Mouse (Mus musculus) heart, postnatal 0 days (tissue): ENCODE measurements around the gene Baiap2. TPM values are rescaled to one million over a fixed set of nuclear protein-coding genes. Genes with fewer than 3 reads are reported as not detected.

Source experiments
- ATAC-seq: fragments of 200-750 bp; cut with Nextera tagmentation; 2 replicates; pipeline ENCODE4 v1.8.0; 2017; ENCODE audit warnings: low read depth, moderate number of reproducible peaks, moderate library complexity; ENCODE audit not compliant: insufficient read depth
- DNase-seq: peaks from one replicate; pipeline ENCODE4 v3.0.0-alpha.2; 2016; ENCODE audit warnings: low spot score
- H3K27ac ChIP-seq: fragments of 300-500 bp; sonication (generic); 2 replicates; pipeline ENCODE4 v1.5.1; 2014; ENCODE audit warnings: low read depth, mild to moderate bottlenecking
- H3K27me3 ChIP-seq: fragments of 300-500 bp; sonication (generic); 2 replicates; pipeline ENCODE4 v1.6.1; 2014; ENCODE audit warnings: low read length, mixed read lengths; ENCODE audit not compliant: control insufficient read depth, insufficient read depth
- H3K36me3 ChIP-seq: fragments of 300-500 bp; sonication (generic); replicated peaks from 2 replicates; pipeline ENCODE4 v1.6.1; 2014; ENCODE audit warnings: low read length, mixed read lengths; ENCODE audit not compliant: control insufficient read depth, insufficient read depth
- H3K4me1 ChIP-seq: fragments of 300-500 bp; sonication (generic); 2 replicates; pipeline ENCODE4 v1.6.1; 2014; ENCODE audit warnings: antibody characterized with exemption; ENCODE audit not compliant: control insufficient read depth, insufficient read depth
- H3K4me2 ChIP-seq: fragments of 300-500 bp; sonication (generic); 2 replicates; pipeline ENCODE4 v1.6.1; 2014; ENCODE audit warnings: low read depth, mild to moderate bottlenecking, low read length, moderate library complexity
- H3K4me3 ChIP-seq: fragments of 300-500 bp; sonication (generic); 2 replicates; pipeline ENCODE4 v1.5.1; 2014; ENCODE audit warnings: low read depth, low read length
- H3K9ac ChIP-seq: fragments of 300-500 bp; sonication (generic); replicated peaks from 2 replicates; pipeline ENCODE4 v1.6.1; 2014; ENCODE audit warnings: low read depth, low read length, mixed read lengths
- H3K9me3 ChIP-seq: fragments of 300-500 bp; sonication (generic); replicated peaks from 2 replicates; pipeline ENCODE4 v1.6.1; 2016; ENCODE audit warnings: low read length; ENCODE audit not compliant: control insufficient read depth
- CTCF ChIP-seq: IDR thresholded peaks from 2 replicates; pipeline ENCODE4 v1.5.1; 2016; ENCODE audit warnings: antibody characterized with exemption, control low read depth, low read depth
- EP300 ChIP-seq: IDR thresholded peaks from 2 replicates; pipeline ENCODE4 v1.6.1; 2016; ENCODE audit warnings: antibody characterized with exemption, low read depth
- WGBS: fragments of 180-500 bp; shearing (Covaris S2); extraction: QIAGEN DNeasy Blood & Tissue Kit; methylation state at CpG from one replicate; pipeline ENCODE4 v1.1.7; 2014; 5-methylcytosine and 5-hydroxymethylcytosine counted together
- polyA plus RNA-seq: library from polyadenylated mRNA; unstranded; fragments of >200 nt; fragmentation: Nextera tagmentation; extraction: Ambion mirVana; gene quantifications from 2 replicates; pipeline ENCODE4 v1.2.1, GENCODE M21; 2015
- total RNA-seq: library from RNA; depleted of rRNA; stranded (reverse); fragments of >200 nt; gene quantifications from 2 replicates; pipeline ENCODE4 v1.2.3, GENCODE M21; 2014; ENCODE audit warnings: low replicate concordance

Baiap2 gene
- total and polyA plus RNA-seq, 2 experiments from 2014 or later = 8.2 to 22.0 TPM

DNA sequence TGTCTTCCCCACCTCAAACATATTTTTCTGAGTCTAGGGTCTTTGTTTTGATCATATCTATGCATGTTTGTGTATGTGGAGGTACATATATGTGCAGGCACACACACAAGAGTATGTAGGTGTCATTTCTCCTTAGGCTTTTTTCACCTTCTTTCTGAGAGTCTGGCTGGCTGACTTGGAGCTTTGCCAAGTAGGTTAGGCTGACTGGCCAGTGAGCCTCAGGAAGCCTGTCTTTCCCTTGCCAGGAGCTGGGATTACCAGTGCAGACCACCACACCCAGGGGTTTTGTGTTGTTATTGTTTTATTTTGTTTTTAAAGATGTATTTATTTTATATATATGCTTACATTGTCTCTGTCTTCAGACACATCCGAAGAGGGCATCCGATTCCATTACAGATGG lies 40.6 kb downstream of the Baiap2 start:
- H3K4me2 ChIP-seq = no peak overlapping the region
- H3K9me3 ChIP-seq = no peaks in the 10 kb centered on the region
- no peaks in the 10 kb centered on the region for H3K27me3 ChIP-seq
- no peak overlapping the region for H3K9ac ChIP-seq
- peaks cover 18% of the 10 kb centered on the region for H3K36me3 ChIP-seq
- WGBS = 77% methylated on average over 2 of the region's 2 CpGs
- DNase-seq (no peak), ATAC-seq (no peak)
- no peak overlapping the region for H3K4me3 ChIP-seq
- 0 out of 2 replicates have a peak, but pooled peaks cover 4% of the 10 kb centered on the region for H3K4me1 ChIP-seq
- no peak overlapping the region for H3K27ac ChIP-seq
- TF ChIP-seq CTCF = no peak
- TF ChIP-seq EP300 = no peak

GRCm38 (mm10) chr11:119986751-119987425 lies 44.3 kb downstream of the Baiap2 start:
- Histone ChIP-seq H3K4me1 (0 out of 2 replicates have a peak, but pooled peaks cover 22% of the 10 kb centered on the region), H3K9me3 (no peaks in the 10 kb centered on the region), H3K4me3 (no peak overlapping the region), H3K27ac (no peak overlapping the region), H3K27me3 (no peaks in the 10 kb centered on the region), H3K9ac (no peak overlapping the region), H3K4me2 (no peak overlapping the region), H3K36me3 (peaks cover 17% of the 10 kb centered on the region)
- ATAC-seq (no peak), DNase-seq (no peak)
- WGBS = 82% methylated on average over 9 of the region's 9 CpGs
- TF ChIP-seq EP300 (no peak), CTCF (no peak)

GRCm38 (mm10) chr11:119987876-119988275 lies 45.3 kb downstream of the Baiap2 start:
- Histone ChIP-seq H3K4me2 (no peak overlapping the region), H3K36me3 (peaks cover 7% of the 10 kb centered on the region; the same call in 1 of the 2 replicates), H3K27ac (no peak overlapping the region), H3K4me3 (no peak overlapping the region), H3K27me3 (no peaks in the 10 kb centered on the region), H3K9me3 (no peaks in the 10 kb centered on the region), H3K4me1 (0 out of 2 replicates have a peak, but pooled peaks cover 22% of the 10 kb centered on the region), H3K9ac (no peak overlapping the region)
- TF ChIP-seq CTCF (no peak), EP300 (no peak)
- 85% methylated on average over 7 of the region's 7 CpGs for WGBS
- ATAC-seq = no peak
- DNase-seq = no peak

DNA sequence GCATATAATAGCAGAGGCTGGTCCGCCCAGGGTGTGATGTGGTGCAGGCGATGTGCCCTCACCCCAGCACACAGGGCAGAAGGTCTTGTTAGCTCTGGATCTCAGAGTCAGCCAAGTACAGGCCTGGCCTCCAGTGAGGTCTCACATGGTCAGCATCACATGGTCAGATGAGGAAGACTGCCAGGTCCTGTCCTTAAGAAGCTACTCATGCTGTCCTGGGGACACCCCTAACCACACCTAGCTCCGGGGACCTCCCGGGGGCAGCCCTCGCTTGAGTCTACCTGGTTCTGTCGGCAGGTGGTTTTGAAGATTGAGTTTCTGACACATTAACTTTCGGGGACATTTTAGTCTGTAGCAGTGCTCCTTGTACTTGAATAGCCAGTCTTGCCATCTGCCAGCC lies 45.8 kb downstream of the Baiap2 start:
- H3K4me1 ChIP-seq = 0 out of 2 replicates have a peak, but pooled peaks cover 22% of the 10 kb centered on the region
- WGBS = 97% methylated on average over 7 of the region's 7 CpGs
- ATAC-seq (no peak), DNase-seq (no peak)
- peaks cover 6% of the 10 kb centered on the region; the same call in 1 of the 2 replicates for H3K36me3 ChIP-seq
- no peaks in the 10 kb centered on the region for H3K27me3 ChIP-seq
- no peaks in the 10 kb centered on the region for H3K9me3 ChIP-seq
- TF ChIP-seq CTCF = no peak
- no peak for TF ChIP-seq EP300
- H3K9ac ChIP-seq = no peak overlapping the region
- H3K4me3 ChIP-seq = no peak overlapping the region
- no peak overlapping the region for H3K4me2 ChIP-seq
- H3K27ac ChIP-seq = 0 out of 2 replicates have a peak overlapping the region, but pooled peaks have one; percentile 44

DNA sequence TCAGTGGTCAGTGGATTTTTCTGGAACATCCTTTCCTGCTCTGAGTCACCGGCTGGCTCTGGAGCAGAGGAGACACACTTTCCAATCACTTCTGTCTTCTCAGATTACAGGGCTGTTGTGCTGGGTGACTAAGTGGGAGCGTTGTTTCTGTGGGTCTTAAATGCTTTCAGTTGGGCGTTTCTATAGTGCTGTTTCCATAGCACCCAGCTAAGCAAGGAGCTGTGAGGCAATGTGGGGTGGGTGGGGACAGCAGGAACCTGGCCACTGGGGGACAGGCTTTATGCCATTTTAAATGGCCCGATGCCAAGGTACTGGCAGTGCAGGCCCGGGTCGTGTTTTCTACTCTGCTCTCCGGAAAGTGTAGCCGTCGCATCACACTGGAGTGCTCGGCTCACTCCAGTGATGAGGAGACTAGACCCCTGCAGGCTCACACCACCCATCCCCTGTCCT lies 46.6 kb downstream of the Baiap2 start:
- 11% methylated on average over 10 of the region's 10 CpGs for WGBS
- peak; percentile 70 for ATAC-seq
- peaks cover 1% of the 10 kb centered on the region; the same call in 1 of the 2 replicates for H3K36me3 ChIP-seq

More for the DNA sequence above, 46.6 kb downstream of the Baiap2 start:
- H3K4me3 ChIP-seq = no peak overlapping the region
- TF ChIP-seq CTCF (peak; percentile 15; the same call in 1 of the 2 replicates), EP300 (no peak)
- H3K4me2 ChIP-seq = no peak overlapping the region
- peak overlapping the region; percentile 44; the same call in 1 of the 2 replicates for H3K27ac ChIP-seq
- H3K9me3 ChIP-seq = no peaks in the 10 kb centered on the region
- H3K9ac ChIP-seq = no peak overlapping the region
- 0 out of 2 replicates have a peak, but pooled peaks cover 22% of the 10 kb centered on the region for H3K4me1 ChIP-seq
- peak; percentile 88 for DNase-seq
- H3K27me3 ChIP-seq = no peaks in the 10 kb centered on the region
